Mouse (Mus musculus) olfactory bulb, adult 2 months (tissue): Measurements from ENCODE around the gene Plekhg6.

Experiments
- CTCF ChIP-seq: fragments of 200-500 bp; IDR thresholded peaks from 2 replicates; pipeline ENCODE4 v1.5.1; 2012; ENCODE audit warnings: low read depth, mild to moderate bottlenecking, low read length, moderate library complexity; ENCODE audit not compliant: insufficient read depth
- POLR2A ChIP-seq: fragments of 200-500 bp; IDR thresholded peaks from 2 replicates; pipeline ENCODE4 v1.6.1; 2012; ENCODE audit warnings: mild to moderate bottlenecking, low read depth, low read length, moderate library complexity; ENCODE audit not compliant: insufficient read depth

GRCm38 (mm10) chr6:125425205-125426090 lies 44.9 kb upstream of the Plekhg6 start:
- TF ChIP-seq POLR2A (no peak), CTCF (no peak)
